Mouse (Mus musculus) embryonic facial prominence, embryonic 10.5 days (tissue): ENCODE measurements around the gene Alms1. TPM values are rescaled to one million over a fixed set of nuclear protein-coding genes. Genes with fewer than 3 reads are reported as not detected.

ENCODE experiments used
- DNase-seq: peaks from one replicate; pipeline ENCODE4 v3.0.0-alpha.2; 2017; ENCODE audit warnings: low spot score
- H3K27ac ChIP-seq: fragments of 300-500 bp; sonication (generic); replicated peaks from 2 replicates; pipeline ENCODE4 v1.5.1; 2016; ENCODE audit warnings: mild to moderate bottlenecking
- H3K27me3 ChIP-seq: fragments of 300-500 bp; sonication (generic); replicated peaks from 2 replicates; pipeline ENCODE4 v1.6.1; 2016; ENCODE audit warnings: low read depth, mild to moderate bottlenecking; ENCODE audit not compliant: poor library complexity, severe bottlenecking
- H3K36me3 ChIP-seq: fragments of 300-500 bp; sonication (generic); replicated peaks from 2 replicates; pipeline ENCODE4 v1.6.1; 2016; ENCODE audit warnings: mild to moderate bottlenecking, moderate library complexity
- H3K4me1 ChIP-seq: fragments of 300-500 bp; sonication (generic); 2 replicates; pipeline ENCODE4 v1.6.1; 2016
- H3K4me3 ChIP-seq: fragments of 300-500 bp; sonication (generic); 2 replicates; pipeline ENCODE4 v1.5.1; 2016; ENCODE audit warnings: mild to moderate bottlenecking, moderate library complexity
- H3K9me3 ChIP-seq: fragments of 300-500 bp; sonication (generic); 2 replicates; pipeline ENCODE4 v1.6.1; 2016; ENCODE audit warnings: mild to moderate bottlenecking
- WGBS: fragments of 180-500 bp; shearing (Covaris S2); methylation state at CpG from one replicate; pipeline ENCODE4 v1.1.7; 2016; 5-methylcytosine and 5-hydroxymethylcytosine counted together
- polyA plus RNA-seq: library from polyadenylated mRNA; unstranded; fragments of >200 nt; fragmentation: Nextera tagmentation; extraction: Ambion mirVana; gene quantifications from 2 replicates; pipeline ENCODE4 v1.2.1, GENCODE M21; 2016

Gene Alms1
- 10.2 and 11.3 TPM in 2 replicates for polyA plus RNA-seq

DNA sequence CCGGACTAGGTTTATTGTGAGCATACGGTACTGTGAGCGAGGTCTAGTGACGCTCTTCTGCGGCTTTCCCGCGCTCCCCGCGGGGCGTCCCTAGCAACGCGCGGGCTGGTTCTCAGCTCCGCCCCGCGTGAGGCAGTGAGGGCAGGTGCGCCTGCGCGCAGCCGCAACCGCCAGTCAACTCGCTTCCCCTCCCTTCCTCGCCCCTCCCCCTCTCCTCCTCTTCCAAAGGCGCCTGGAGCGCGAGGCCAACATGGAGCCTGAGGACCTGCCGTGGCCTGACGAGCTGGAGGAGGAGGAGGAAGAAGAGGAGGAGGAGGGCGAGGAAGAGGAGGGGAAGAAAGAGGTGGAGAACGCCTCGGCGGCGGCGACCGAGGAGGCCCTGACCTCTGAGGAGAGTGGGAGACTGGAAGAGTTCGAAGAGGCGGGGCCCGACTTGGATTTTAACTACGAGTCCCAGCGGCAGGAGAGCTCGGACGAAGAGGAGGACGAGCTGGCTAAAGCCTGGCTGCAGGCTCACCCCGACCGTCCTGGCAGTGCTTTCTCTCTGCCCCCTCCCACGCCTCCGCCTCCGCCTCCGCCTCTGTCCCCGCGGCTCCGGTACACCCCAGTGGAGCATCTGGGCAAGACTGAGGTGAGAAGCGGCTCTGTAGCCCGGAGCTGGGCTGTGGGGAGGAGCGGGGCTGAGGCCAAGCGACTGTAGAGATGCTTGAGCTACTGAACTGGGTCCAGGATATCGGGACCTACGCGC lies at the start of gene Alms1:
Gene Alms1 (plus strand): TSS at position 136 of the 748 bp plus-strand sequence.
- peaks cover 22% of the 10 kb centered on the region for H3K4me1 ChIP-seq
- H3K9me3 ChIP-seq, result no peaks in the 10 kb centered on the region
- peaks cover 6% of the 10 kb centered on the region; the same call in 1 of the 2 replicates for H3K36me3 ChIP-seq
- H3K27me3 ChIP-seq, result no peaks in the 10 kb centered on the region
- H3K4me3 ChIP-seq, result peak within 1 kb of the TSS; percentile 96
- under 1% methylated on average over 59 of the region's 59 CpGs for WGBS
- H3K27ac ChIP-seq, result peak within 1 kb of the TSS; percentile 96
- peak; percentile 98 for DNase-seq

GRCm38 (mm10) chr6:85543351-85544175 lies 43.8 kb upstream of the Alms1 start:
- H3K27me3 ChIP-seq, result no peaks in the 10 kb centered on the region
- no peak overlapping the region for H3K27ac ChIP-seq
- 0 out of 2 replicates have a peak, but pooled peaks cover 3% of the 10 kb centered on the region for H3K4me1 ChIP-seq
- WGBS, result 79% methylated on average over 10 of the region's 10 CpGs
- no peak for DNase-seq
- H3K9me3 ChIP-seq, result no peaks in the 10 kb centered on the region
- H3K4me3 ChIP-seq, result no peak overlapping the region
- H3K36me3 ChIP-seq, result no peaks in the 10 kb centered on the region

- 0 out of 2 replicates have a peak, but pooled peaks cover 3% of the 10 kb centered on the region for H3K4me1 ChIP-seq
- no peaks in the 10 kb centered on the region for H3K27me3 ChIP-seq
- no peak for DNase-seq
- H3K4me3 ChIP-seq, result no peak overlapping the region
- no peak overlapping the region for H3K27ac ChIP-seq
- H3K9me3 ChIP-seq, result no peaks in the 10 kb centered on the region
- no peaks in the 10 kb centered on the region for H3K36me3 ChIP-seq
- 55% methylated on average over 13 of the region's 13 CpGs for WGBS
These were observed 43.0 kb upstream of the Alms1 start for GRCm38 (mm10) chr6:85544251-85544881.

GRCm38 (mm10) chr6:85547642-85548041 lies 39.7 kb upstream of the Alms1 start:
- Histone ChIP-seq H3K9me3 (no peaks in the 10 kb centered on the region), H3K36me3 (no peaks in the 10 kb centered on the region), H3K27me3 (no peaks in the 10 kb centered on the region), H3K4me1 (0 out of 2 replicates have a peak, but pooled peaks cover 3% of the 10 kb centered on the region), H3K4me3 (no peak overlapping the region), H3K27ac (no peak overlapping the region)
- no peak for DNase-seq
- 89% methylated on average over 5 of the region's 5 CpGs for WGBS

- Histone ChIP-seq H3K27ac (no peak overlapping the region), H3K36me3 (no peaks in the 10 kb centered on the region), H3K4me3 (no peak overlapping the region), H3K27me3 (no peaks in the 10 kb centered on the region), H3K9me3 (no peaks in the 10 kb centered on the region), H3K4me1 (no peaks in the 10 kb centered on the region)
- DNase-seq, result no peak
- WGBS, result 32% methylated on average over 1 of the region's 1 CpGs
These were observed 25.0 kb upstream of the Alms1 start for GRCm38 (mm10) chr6:85562374-85562773.

GRCm38 (mm10) chr6:85572816-85573215 lies 14.5 kb upstream of the Alms1 start:
- Histone ChIP-seq H3K4me1 (no peaks in the 10 kb centered on the region), H3K4me3 (no peak overlapping the region), H3K9me3 (no peaks in the 10 kb centered on the region), H3K27me3 (no peaks in the 10 kb centered on the region), H3K36me3 (no peaks in the 10 kb centered on the region), H3K27ac (no peak overlapping the region)
- WGBS, result 87% methylated on average over 5 of the region's 5 CpGs
- DNase-seq, result no peak

DNA sequence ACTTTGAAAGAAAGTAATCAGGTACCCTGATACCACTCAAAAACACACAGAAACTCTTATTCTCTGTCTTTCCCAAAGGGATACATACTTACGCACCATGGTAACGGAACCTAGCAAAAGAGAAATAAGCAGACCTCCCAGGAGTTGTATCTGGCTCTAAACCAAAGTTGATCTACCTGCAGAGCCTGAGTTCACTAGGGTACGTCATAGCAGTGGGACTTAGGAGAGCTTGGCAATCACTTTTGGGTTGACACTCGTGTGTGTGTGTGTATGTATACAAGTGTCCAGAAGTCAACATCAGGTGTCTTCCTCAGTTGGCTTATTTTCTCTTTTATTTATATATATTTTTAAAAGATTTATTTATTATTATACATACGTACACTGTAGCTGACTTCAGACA lies 5.6 kb upstream of the Alms1 start:
- WGBS, result 91% methylated on average over 5 of the region's 5 CpGs
- Histone ChIP-seq H3K4me1 (no peaks in the 10 kb centered on the region), H3K27me3 (no peaks in the 10 kb centered on the region), H3K4me3 (no peak overlapping the region), H3K27ac (no peak overlapping the region), H3K36me3 (no peaks in the 10 kb centered on the region), H3K9me3 (no peaks in the 10 kb centered on the region)
- DNase-seq, result no peak

GRCm38 (mm10) chr6:85584612-85585011 lies 2.7 kb upstream of the Alms1 start:
- DNase-seq, result no peak
- H3K27ac ChIP-seq, result no peak overlapping the region
- no peak overlapping the region for H3K4me3 ChIP-seq
- 88% methylated on average over 4 of the region's 4 CpGs for WGBS
- peaks cover 14% of the 10 kb centered on the region for H3K4me1 ChIP-seq
- no peaks in the 10 kb centered on the region for H3K36me3 ChIP-seq
- no peaks in the 10 kb centered on the region for H3K27me3 ChIP-seq
- H3K9me3 ChIP-seq, result no peaks in the 10 kb centered on the region

GRCm38 (mm10) chr6:85586805-85587367 lies 445 bp upstream of the Alms1 start:
- H3K36me3 ChIP-seq, result peaks cover 6% of the 10 kb centered on the region; the same call in 1 of the 2 replicates
- peak overlapping the region; percentile 96 for H3K4me3 ChIP-seq
- no peaks in the 10 kb centered on the region for H3K27me3 ChIP-seq
- peak overlapping the region; percentile 96; the same call in 1 of the 2 replicates for H3K27ac ChIP-seq
- 24% methylated on average over 9 of the region's 9 CpGs for WGBS
- peak; percentile 12 for DNase-seq
- peaks cover 22% of the 10 kb centered on the region for H3K4me1 ChIP-seq
- H3K9me3 ChIP-seq, result no peaks in the 10 kb centered on the region

DNA sequence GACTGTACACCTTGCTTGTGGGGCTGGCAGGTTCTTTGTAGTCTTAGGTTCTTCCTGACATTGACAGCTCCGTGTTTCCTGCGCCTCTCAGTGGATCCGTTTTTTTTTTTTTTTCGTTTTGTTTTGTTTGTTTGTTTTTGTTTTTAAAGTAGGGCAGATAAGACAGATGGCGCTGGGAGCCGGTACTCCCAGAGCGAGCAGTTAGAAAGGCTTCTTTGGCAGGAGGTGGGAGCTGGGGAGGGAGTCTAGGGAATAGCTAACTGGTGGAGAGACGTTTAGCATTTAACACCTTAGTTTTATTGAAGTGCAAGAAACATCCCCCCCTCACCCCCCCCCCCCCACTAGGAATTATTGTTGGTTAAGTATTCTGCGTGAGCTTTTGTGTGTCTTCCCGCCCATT lies 833 bp downstream of the Alms1 start:
- peaks cover 6% of the 10 kb centered on the region; the same call in 1 of the 2 replicates for H3K36me3 ChIP-seq
- no peak for DNase-seq
- no peaks in the 10 kb centered on the region for H3K9me3 ChIP-seq
- H3K4me1 ChIP-seq, result peaks cover 22% of the 10 kb centered on the region
- peak overlapping the region; percentile 96 for H3K4me3 ChIP-seq
- peak overlapping the region; percentile 96 for H3K27ac ChIP-seq
- WGBS, result 0% methylated on average over 10 of the region's 10 CpGs
- H3K27me3 ChIP-seq, result no peaks in the 10 kb centered on the region

- H3K9me3 ChIP-seq, result no peaks in the 10 kb centered on the region
- DNase-seq, result no peak
- peak overlapping the region; percentile 96 for H3K4me3 ChIP-seq
- no peaks in the 10 kb centered on the region for H3K27me3 ChIP-seq
- 20% methylated on average over 4 of the region's 4 CpGs for WGBS
- H3K4me1 ChIP-seq, result peaks cover 22% of the 10 kb centered on the region
- peaks cover 6% of the 10 kb centered on the region; the same call in 1 of the 2 replicates for H3K36me3 ChIP-seq
- peak overlapping the region; percentile 96; the same call in 1 of the 2 replicates for H3K27ac ChIP-seq
These were observed 1.2 kb downstream of the Alms1 start for GRCm38 (mm10) chr6:85588568-85588967.

DNA sequence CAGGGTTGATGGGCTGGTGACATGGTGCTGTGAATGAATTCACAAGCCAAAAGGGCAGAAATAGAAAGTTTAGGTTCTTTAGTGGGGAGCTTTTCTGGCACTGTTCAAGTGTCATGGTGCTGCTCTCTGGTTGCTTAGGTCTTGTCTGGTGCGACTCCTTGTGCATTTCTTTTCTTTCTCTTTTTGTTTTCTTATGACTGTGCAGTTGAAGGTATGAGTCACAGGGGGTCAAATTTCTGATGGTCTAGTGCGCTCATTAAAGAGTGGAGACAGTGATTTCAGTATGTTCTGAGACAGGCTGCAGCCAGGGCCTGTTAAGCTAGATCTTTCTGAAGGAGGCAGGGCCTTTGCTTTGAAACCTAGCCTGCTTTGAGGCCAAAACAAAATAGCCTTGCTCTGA lies 2.8 kb downstream of the Alms1 start:
- WGBS, result 69% methylated on average over 2 of the region's 2 CpGs
- Histone ChIP-seq H3K36me3 (peaks cover 10% of the 10 kb centered on the region; the same call in 1 of the 2 replicates), H3K27ac (no peak overlapping the region), H3K4me3 (peak overlapping the region; percentile 96; the same call in 1 of the 2 replicates), H3K9me3 (no peaks in the 10 kb centered on the region), H3K4me1 (peaks cover 22% of the 10 kb centered on the region), H3K27me3 (no peaks in the 10 kb centered on the region)
- DNase-seq, result no peak
